Mouse (Mus musculus) CD4-positive, CD25-positive, alpha-beta regulatory T cell, adult 2 months (primary cell): ENCODE results near the gene Sec24a.

ENCODE experiments used
- DNase-seq: peaks from one replicate; pipeline ENCODE4 v3.0.0-alpha.2; 2012; ENCODE audit warnings: low read depth, low spot score

Gene Sec24a

GRCm38 (mm10) chr11:51763213-51763907 lies at the start of gene Sec24a, which contains the start of gene Sar1b:
Gene Sec24a (minus strand): TSS chr11:51763634.
Gene Sar1b (plus strand): TSS chr11:51763687.
- peak; percentile 92 for DNase-seq

GRCm38 (mm10) chr11:51812022-51812546 lies 48.6 kb upstream of the Sec24a start:
- no peak for DNase-seq

DNA sequence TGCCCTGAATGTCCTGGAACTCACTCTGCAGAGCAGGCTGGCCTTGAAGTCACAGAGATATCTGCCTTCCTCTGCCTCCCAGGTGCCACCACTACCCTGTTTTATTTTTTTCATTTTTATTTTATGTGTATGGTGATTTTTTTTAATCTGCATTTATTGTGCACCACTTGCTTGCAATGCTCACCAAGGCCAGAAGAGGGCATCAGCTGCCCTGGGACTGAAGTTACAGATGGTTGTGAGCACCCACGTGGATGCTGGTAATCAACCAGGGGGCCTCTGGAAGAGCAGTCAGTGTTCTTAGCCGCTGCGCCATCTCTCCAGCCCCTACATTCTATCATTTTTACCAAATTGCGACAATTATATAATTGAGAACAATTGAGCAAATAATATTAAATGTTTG lies 47.8 kb upstream of the Sec24a start:
- DNase-seq, result peak; percentile 59

GRCm38 (mm10) chr11:51809632-51810224 lies 46.3 kb upstream of the Sec24a start:
- peak; percentile 71 for DNase-seq

- DNase-seq, result no peak
These were observed 43.9 kb upstream of the Sec24a start for GRCm38 (mm10) chr11:51807108-51807879.

GRCm38 (mm10) chr11:51805221-51805981 lies 42.0 kb upstream of the Sec24a start:
- peak; percentile 92 for DNase-seq

DNA sequence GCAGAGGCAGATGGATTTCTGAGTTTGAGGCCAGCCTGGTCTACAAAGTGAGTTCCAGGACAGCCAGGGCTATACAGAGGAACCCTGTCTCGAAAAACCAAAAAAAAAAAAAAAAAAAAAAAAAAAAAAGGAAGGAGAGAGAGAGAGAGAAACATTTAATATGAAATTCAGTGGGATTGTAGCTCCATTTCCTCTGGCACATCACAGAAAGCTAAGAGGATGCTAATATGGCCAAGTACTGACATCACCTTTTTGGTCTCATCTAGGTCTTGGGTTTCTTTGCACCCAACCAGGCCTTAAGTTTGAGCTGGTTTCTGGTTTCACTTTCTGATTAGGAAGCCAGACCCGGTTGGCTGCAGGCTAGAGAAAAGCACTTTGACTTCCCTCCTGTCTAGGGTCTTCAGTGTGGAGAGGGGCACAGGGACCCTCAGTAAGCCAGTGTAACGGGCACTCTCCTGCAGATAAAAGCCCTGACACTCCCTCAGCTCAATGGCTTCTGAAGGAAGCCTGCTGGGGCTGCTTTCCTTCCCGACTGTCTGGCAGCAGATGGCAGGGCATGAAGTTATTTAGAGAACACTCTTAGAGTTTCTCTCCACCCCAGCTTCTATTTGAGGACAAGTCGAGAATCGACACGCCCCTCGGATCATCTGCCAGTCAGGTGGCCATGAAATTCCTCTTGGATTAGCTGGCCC lies 37.3 kb upstream of the Sec24a start:
- DNase-seq, result peak; percentile 68

DNA sequence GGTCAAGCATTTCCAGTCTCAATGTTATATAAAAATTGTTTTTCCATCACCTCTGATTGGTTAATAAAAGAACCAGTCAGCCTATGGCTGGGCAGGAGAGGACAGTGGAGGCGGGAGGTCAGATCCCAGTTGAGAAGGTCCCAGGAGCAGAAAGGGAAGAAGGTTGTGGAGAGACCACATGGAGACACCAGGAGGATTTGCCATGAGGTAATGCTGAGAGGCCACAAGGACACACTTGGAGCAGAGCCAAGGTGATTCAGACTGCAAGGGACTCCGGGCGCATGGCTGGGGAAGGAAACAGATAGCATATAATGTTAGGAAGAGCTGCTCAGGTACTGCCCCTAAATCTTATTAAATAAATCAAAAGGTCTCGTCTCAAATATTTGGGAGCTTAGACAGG lies 32.8 kb upstream of the Sec24a start:
- no peak for DNase-seq

DNA sequence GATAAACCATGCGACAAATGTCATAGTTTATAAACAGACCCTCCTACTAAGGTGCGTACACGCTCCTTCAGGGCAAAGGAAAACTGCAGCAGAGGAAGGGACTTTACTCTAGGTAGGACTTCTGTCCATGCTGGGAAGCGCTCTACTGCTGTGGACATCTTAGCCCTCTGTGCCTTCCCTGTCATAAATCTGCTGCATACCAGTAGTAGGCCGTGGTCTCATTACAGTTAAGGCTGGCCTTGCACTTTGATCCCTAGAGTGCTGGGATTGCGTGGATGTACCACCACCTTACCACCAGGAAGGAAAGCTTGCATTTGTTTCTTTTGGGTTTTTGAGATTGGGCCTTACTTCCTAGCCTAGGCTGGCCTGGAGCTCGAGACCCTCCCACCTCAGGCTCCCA lies 27.2 kb upstream of the Sec24a start:
- DNase-seq, result no peak

GRCm38 (mm10) chr11:51789735-51790134 lies 26.3 kb upstream of the Sec24a start:
- peak; percentile 23 for DNase-seq

- DNase-seq, result peak; percentile 68
These were observed 22.5 kb upstream of the Sec24a start for GRCm38 (mm10) chr11:51785926-51786325.

GRCm38 (mm10) chr11:51782721-51783120 lies 19.3 kb upstream of the Sec24a start:
- no peak for DNase-seq

DNA sequence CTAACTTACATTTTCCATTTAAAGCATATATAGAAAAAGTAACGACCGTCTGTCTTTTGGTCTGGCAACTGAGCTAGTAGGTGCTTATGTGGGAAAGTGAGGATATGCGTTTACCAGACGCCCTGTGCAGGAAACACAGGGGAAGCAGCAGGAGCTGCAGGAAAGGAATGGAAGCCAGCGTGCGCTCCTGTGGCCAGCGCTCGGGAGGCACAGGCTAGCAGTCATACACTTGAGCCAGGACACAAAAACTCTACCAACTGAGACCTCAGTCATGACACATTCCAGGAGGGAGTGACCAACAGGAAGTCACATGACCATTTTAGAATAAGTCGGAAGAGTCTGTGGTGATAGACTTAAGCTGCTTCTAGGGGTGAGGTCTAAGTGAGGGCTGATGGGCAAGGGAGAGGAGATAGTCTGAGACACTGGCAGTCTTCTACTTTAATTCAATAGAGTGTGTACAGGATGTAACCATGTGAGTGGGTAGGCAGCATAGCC lies 17.4 kb upstream of the Sec24a start:
- DNase-seq, result no peak

- no peak for DNase-seq
These were observed 14.0 kb upstream of the Sec24a start for GRCm38 (mm10) chr11:51777478-51777877.

- DNase-seq, result no peak
These were observed 12.1 kb upstream of the Sec24a start for GRCm38 (mm10) chr11:51775507-51775906.

GRCm38 (mm10) chr11:51768296-51768695 lies 4.9 kb upstream of the Sec24a start:
- DNase-seq, result no peak

GRCm38 (mm10) chr11:51767579-51768220 lies 4.3 kb upstream of the Sec24a start:
- DNase-seq, result no peak

- DNase-seq, result no peak
These were observed 1.4 kb upstream of the Sec24a start for GRCm38 (mm10) chr11:51764816-51765215.

DNA sequence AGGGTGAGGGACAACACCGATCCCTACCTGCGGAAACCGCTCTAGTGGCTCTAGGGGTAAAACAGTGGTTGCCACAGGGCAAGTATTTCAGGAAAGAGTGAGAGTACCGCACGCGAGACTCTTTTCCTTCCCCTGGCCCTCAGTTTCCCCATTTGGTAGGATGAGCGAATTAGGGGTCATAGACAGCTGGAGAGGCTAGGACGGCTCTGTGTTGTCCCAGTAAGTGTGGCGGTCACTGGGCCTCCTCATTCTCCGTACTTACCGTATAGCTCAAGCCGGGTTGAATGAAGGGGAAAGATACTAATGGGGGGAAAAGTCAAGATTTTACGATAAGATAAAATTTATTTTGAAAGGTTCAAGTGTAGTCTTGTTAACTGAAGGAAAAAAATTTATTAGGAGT lies 521 bp upstream of the Sec24a start:
- no peak for DNase-seq

DNA sequence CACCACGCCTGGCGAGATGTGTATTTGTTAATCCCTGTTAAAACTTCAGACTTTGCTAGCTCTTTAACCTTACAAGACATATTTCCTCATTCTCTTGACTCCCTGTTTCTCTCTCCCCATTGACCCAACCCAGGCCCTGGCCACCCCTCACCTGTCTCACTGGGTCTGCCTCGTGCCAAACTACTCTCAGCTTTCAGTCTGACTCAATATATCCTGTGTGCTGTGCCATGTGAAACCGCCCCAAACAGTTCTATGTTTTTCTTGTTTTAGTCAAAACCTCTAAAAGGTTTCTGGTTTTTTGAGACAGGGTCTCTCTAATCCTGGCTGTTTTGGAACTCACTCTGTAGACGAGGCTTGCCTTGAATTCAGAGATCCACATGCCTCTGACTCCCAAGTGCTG lies 2.2 kb downstream of the Sec24a start:
- no peak for DNase-seq
